In genomic region chr12:106474501-106475165, GRCm38 (mm10) we compare ENCODE assay signal across 8 mouse cellular contexts.
DNase-seq lines count a peak whose midpoint lies in the region; ATAC-seq and TF ChIP-seq lines count a peak whose summit lies in the region.
"Had no signal": no experiment of that assay in that cellular context is flagged by ENCODE, and none has a peak within 500 bp of the region (broad histone marks: within the 10 kb centered on the region; RNA-seq: fewer than 3 reads in every experiment).

No protein-coding gene starts in this region.

- no peak for ATAC-seq in lung, embryonic 14.5 days (ENCODE audit: insufficient read depth)
- ATAC-seq in forebrain, embryonic 14.5 days = peak; percentile 35; the same call in 1 of the 2 replicates
- peak; percentile 34; the same call in 1 of the 2 replicates for ATAC-seq in midbrain, embryonic 11.5 days (ENCODE audit: low FRiP score)

- no peak overlapping the region for H3K4me2 ChIP-seq in lung, embryonic 14.5 days
- H3K4me2 ChIP-seq in forebrain, embryonic 14.5 days (ENCODE audit: low read length) = peak overlapping the region; percentile 12; the same call in 1 of the 2 replicates
- peak overlapping the region; percentile 36 for H3K4me2 ChIP-seq in midbrain, embryonic 11.5 days
- H3K4me2 ChIP-seq: limb, embryonic 15.5 days had no signal

- no peak overlapping the region for H3K27ac ChIP-seq in lung, embryonic 14.5 days (ENCODE audit: low read depth)
- no peak overlapping the region for H3K27ac ChIP-seq in forebrain, embryonic 14.5 days (ENCODE audit: low read depth, low read length)
- H3K27ac ChIP-seq in midbrain, embryonic 11.5 days (ENCODE audit: low read depth, low read length) = no peak overlapping the region
- H3K27ac ChIP-seq: limb, embryonic 15.5 days had no signal

- DNase-seq in lung, embryonic 14.5 days = no peak
- DNase-seq in lung, postnatal 36 days = no peak
- peak; percentile 64 for DNase-seq in forebrain, embryonic 14.5 days (ENCODE audit: low spot score)
- peak; percentile 88 for DNase-seq in midbrain, embryonic 11.5 days (ENCODE audit: low spot score, missing footprints)
- peak; percentile 6 to 31 for DNase-seq in thymus, postnatal 10 days (ENCODE audit: low spot score in 2 of 2)
- no peak for DNase-seq in c-Kit-positive CD71-positive TER-119-positive erythroid progenitor cells, embryonic 14.5 days (ENCODE audit: low spot score)
- DNase-seq in spleen, adult 12 weeks (ENCODE audit: low spot score) = no peak

- H3K4me1 ChIP-seq in lung, embryonic 14.5 days (ENCODE audit: insufficient read depth) = no peaks in the 10 kb centered on the region
- H3K4me1 ChIP-seq in forebrain, embryonic 14.5 days (ENCODE audit: control insufficient read depth, insufficient read depth, low read length) = peaks cover 17% of the 10 kb centered on the region
- H3K4me1 ChIP-seq in midbrain, embryonic 11.5 days (ENCODE audit: control insufficient read depth, insufficient read depth, low read length) = peaks cover 33% of the 10 kb centered on the region

- no peak overlapping the region for H3K9ac ChIP-seq in lung, embryonic 14.5 days
- 0 out of 2 replicates have a peak overlapping the region, but pooled peaks have one; percentile 10 for H3K9ac ChIP-seq in forebrain, embryonic 14.5 days (ENCODE audit: low read length)
- H3K9ac ChIP-seq in midbrain, embryonic 11.5 days (ENCODE audit: low read length) = no peak overlapping the region
- H3K9ac ChIP-seq: limb, embryonic 15.5 days had no signal

- H3K36me3 ChIP-seq in lung, embryonic 14.5 days (ENCODE audit: insufficient read depth) = no peaks in the 10 kb centered on the region
- H3K36me3 ChIP-seq in forebrain, embryonic 14.5 days (ENCODE audit: control insufficient read depth, insufficient read depth, low read length) = no peaks in the 10 kb centered on the region
- no peaks in the 10 kb centered on the region for H3K36me3 ChIP-seq in midbrain, embryonic 11.5 days (ENCODE audit: control insufficient read depth, insufficient read depth, low read length)
- H3K36me3 ChIP-seq: limb, embryonic 15.5 days had no signal

- H3K27me3 ChIP-seq in lung, embryonic 14.5 days (ENCODE audit: insufficient read depth, low read length) = peaks cover 36% of the 10 kb centered on the region
- no peaks in the 10 kb centered on the region for H3K27me3 ChIP-seq in forebrain, embryonic 14.5 days (replicated peaks; ENCODE audit: control insufficient read depth, insufficient read depth, low read length)
- peaks cover 2% of the 10 kb centered on the region; the same call in 1 of the 2 replicates for H3K27me3 ChIP-seq in midbrain, embryonic 11.5 days (ENCODE audit: control insufficient read depth, insufficient read depth, low read length)

- 12% methylated on average over 24 of the region's 24 CpGs for WGBS in lung, embryonic 14.5 days
- 16% methylated on average over 24 of the region's 24 CpGs for WGBS in forebrain, embryonic 14.5 days
- WGBS in midbrain, embryonic 11.5 days = 8% methylated on average over 24 of the region's 24 CpGs

- H3K4me3 ChIP-seq in lung, embryonic 14.5 days (ENCODE audit: low read depth, low read length) = no peak overlapping the region
- H3K4me3 ChIP-seq in forebrain, embryonic 14.5 days (ENCODE audit: low read depth, low read length) = no peak overlapping the region
- no peak overlapping the region for H3K4me3 ChIP-seq in midbrain, embryonic 11.5 days (ENCODE audit: low read depth, low read length)
- H3K4me3 ChIP-seq: limb, embryonic 15.5 days had no signal

- H3K9me3 ChIP-seq in lung, embryonic 14.5 days (ENCODE audit: low read depth, low read length) = no peaks in the 10 kb centered on the region
- no peaks in the 10 kb centered on the region for H3K9me3 ChIP-seq in forebrain, embryonic 14.5 days (replicated peaks; ENCODE audit: control insufficient read depth, low read length)
- H3K9me3 ChIP-seq in midbrain, embryonic 11.5 days (ENCODE audit: control insufficient read depth, low read length) = no peaks in the 10 kb centered on the region
- H3K9me3 ChIP-seq: limb, embryonic 15.5 days had no signal

- peak; percentile 21; the same call in 1 of the 2 replicates for TF ChIP-seq CTCF in lung, embryonic 14.5 days (IDR thresholded peaks at IDR 0.05; ENCODE audit: low read depth)

Comparison
In these comparisons a context has a peak if more than half of its experiments do, and no peak if none do; other contexts are left out.
1. DNase-seq: peak in forebrain, embryonic 14.5 days (single experiment), midbrain, embryonic 11.5 days (single experiment) and thymus, postnatal 10 days (2 of 2); none in lung, embryonic 14.5 days (single experiment), lung, postnatal 36 days (single experiment), c-Kit-positive CD71-positive TER-119-positive erythroid progenitor cells, embryonic 14.5 days (single experiment) and spleen, adult 12 weeks (single experiment).